Mouse (Mus musculus): ENCODE results near the gene Fam189a1. TPM values are rescaled to one million over a fixed set of nuclear protein-coding genes. Genes with fewer than 3 reads are reported as not detected.

Fam189a1 gene
- polyA plus RNA-seq, 1 experiment from 2014 or later, result 0.74 TPM

GRCm38 (mm10) chr7:64950771-64951099 lies 205.6 kb downstream of the Fam189a1 start:
- TF ChIP-seq CTCF (IDR thresholded peaks at IDR 0.05; ENCODE audit: low read depth), result no peak
- DNase-seq (ENCODE audit: low spot score), result no peak
- WGBS, result 51% methylated on average over 2 of the region's 2 CpGs

GRCm38 (mm10) chr7:64949910-64950770 lies 206.2 kb downstream of the Fam189a1 start:
- DNase-seq (ENCODE audit: low spot score) (peak; percentile 42), ATAC-seq (replicated peaks; ENCODE audit: low FRiP score, low read depth) (no peak)
- no peak overlapping the region for H3K4me2 ChIP-seq (ENCODE audit: low read length)
- TF ChIP-seq CTCF (IDR thresholded peaks at IDR 0.05; ENCODE audit: low read depth), result peak; percentile 74
- H3K9me3 ChIP-seq (replicated peaks; ENCODE audit: low read length), result no peaks in the 10 kb centered on the region
- no peak overlapping the region for H3K4me3 ChIP-seq (replicated peaks; ENCODE audit: low read depth, low read length)
- H3K27ac ChIP-seq, result no peak overlapping the region
- no peak overlapping the region for H3K9ac ChIP-seq (ENCODE audit: low read depth, low read length)
- H3K27me3 ChIP-seq (ENCODE audit: insufficient read depth, low read length), result no peaks in the 10 kb centered on the region
- H3K36me3 ChIP-seq (ENCODE audit: insufficient read depth, low read length), result no peaks in the 10 kb centered on the region
- no peaks in the 10 kb centered on the region for H3K4me1 ChIP-seq (replicated peaks; ENCODE audit: insufficient read depth, low read length)
- 49% methylated on average over 12 of the region's 12 CpGs for WGBS

More at GRCm38 (mm10) chr7:64950771-64951099, 205.6 kb downstream of the Fam189a1 start:
- H3K27ac ChIP-seq, result no peak overlapping the region
- no peaks in the 10 kb centered on the region for H3K9me3 ChIP-seq (replicated peaks; ENCODE audit: low read length)
- no peak overlapping the region for H3K9ac ChIP-seq (ENCODE audit: low read depth, low read length)
- H3K4me2 ChIP-seq (ENCODE audit: low read length), result no peak overlapping the region
- H3K36me3 ChIP-seq (ENCODE audit: insufficient read depth, low read length), result no peaks in the 10 kb centered on the region
- H3K4me1 ChIP-seq (replicated peaks; ENCODE audit: insufficient read depth, low read length), result no peaks in the 10 kb centered on the region
- no peak overlapping the region for H3K4me3 ChIP-seq (replicated peaks; ENCODE audit: low read depth, low read length)
- H3K27me3 ChIP-seq (ENCODE audit: insufficient read depth, low read length), result no peaks in the 10 kb centered on the region
- ATAC-seq (replicated peaks; ENCODE audit: low FRiP score, low read depth), result no peak

- no peak overlapping the region for H3K4me2 ChIP-seq (ENCODE audit: low read length)
- DNase-seq (ENCODE audit: low spot score) (no peak), ATAC-seq (replicated peaks; ENCODE audit: low FRiP score, low read depth) (no peak)
Observed at GRCm38 (mm10) chr7:64949465-64949864, 206.9 kb downstream of the Fam189a1 start.

GRCm38 (mm10) chr7:64944686-64945085 lies 211.7 kb downstream of the Fam189a1 start:
- TF ChIP-seq CTCF (IDR thresholded peaks at IDR 0.05; ENCODE audit: low read depth), result no peak
- no peak overlapping the region for H3K4me3 ChIP-seq (replicated peaks; ENCODE audit: low read depth, low read length)
- no peaks in the 10 kb centered on the region for H3K36me3 ChIP-seq (ENCODE audit: insufficient read depth, low read length)
- H3K27me3 ChIP-seq (ENCODE audit: insufficient read depth, low read length), result no peaks in the 10 kb centered on the region
- H3K4me2 ChIP-seq (ENCODE audit: low read length), result no peak overlapping the region
- WGBS, result 80% methylated on average over 5 of the region's 5 CpGs
- DNase-seq (ENCODE audit: low spot score) (no peak), ATAC-seq (replicated peaks; ENCODE audit: low FRiP score, low read depth) (no peak)
- no peak overlapping the region for H3K27ac ChIP-seq
- no peaks in the 10 kb centered on the region for H3K4me1 ChIP-seq (replicated peaks; ENCODE audit: insufficient read depth, low read length)
- no peak overlapping the region for H3K9ac ChIP-seq (ENCODE audit: low read depth, low read length)
- no peaks in the 10 kb centered on the region for H3K9me3 ChIP-seq (replicated peaks; ENCODE audit: low read length)

More at GRCm38 (mm10) chr7:64949465-64949864, 206.9 kb downstream of the Fam189a1 start:
- no peaks in the 10 kb centered on the region for H3K4me1 ChIP-seq (replicated peaks; ENCODE audit: insufficient read depth, low read length)
- H3K36me3 ChIP-seq (ENCODE audit: insufficient read depth, low read length), result no peaks in the 10 kb centered on the region
- no peaks in the 10 kb centered on the region for H3K9me3 ChIP-seq (replicated peaks; ENCODE audit: low read length)
- no peaks in the 10 kb centered on the region for H3K27me3 ChIP-seq (ENCODE audit: insufficient read depth, low read length)
- no peak overlapping the region for H3K9ac ChIP-seq (ENCODE audit: low read depth, low read length)
- H3K27ac ChIP-seq, result no peak overlapping the region
- H3K4me3 ChIP-seq (replicated peaks; ENCODE audit: low read depth, low read length), result no peak overlapping the region
- TF ChIP-seq CTCF (IDR thresholded peaks at IDR 0.05; ENCODE audit: low read depth), result no peak
- 75% methylated on average over 1 of the region's 1 CpGs for WGBS

- ATAC-seq (replicated peaks; ENCODE audit: low FRiP score, low read depth) (no peak), DNase-seq (ENCODE audit: low spot score) (no peak)
- Histone ChIP-seq H3K4me3 (replicated peaks; ENCODE audit: low read depth, low read length) (no peak overlapping the region), H3K27ac (no peak overlapping the region), H3K9me3 (replicated peaks; ENCODE audit: low read length) (no peaks in the 10 kb centered on the region), H3K27me3 (ENCODE audit: insufficient read depth, low read length) (no peaks in the 10 kb centered on the region), H3K9ac (ENCODE audit: low read depth, low read length) (no peak overlapping the region), H3K36me3 (ENCODE audit: insufficient read depth, low read length) (no peaks in the 10 kb centered on the region), H3K4me2 (ENCODE audit: low read length) (no peak overlapping the region), H3K4me1 (replicated peaks; ENCODE audit: insufficient read depth, low read length) (no peaks in the 10 kb centered on the region)
- 62% methylated on average over 8 of the region's 8 CpGs for WGBS
- no peak for TF ChIP-seq CTCF (IDR thresholded peaks at IDR 0.05; ENCODE audit: low read depth)
Observed at GRCm38 (mm10) chr7:64944175-64944574, 212.2 kb downstream of the Fam189a1 start.

DNA sequence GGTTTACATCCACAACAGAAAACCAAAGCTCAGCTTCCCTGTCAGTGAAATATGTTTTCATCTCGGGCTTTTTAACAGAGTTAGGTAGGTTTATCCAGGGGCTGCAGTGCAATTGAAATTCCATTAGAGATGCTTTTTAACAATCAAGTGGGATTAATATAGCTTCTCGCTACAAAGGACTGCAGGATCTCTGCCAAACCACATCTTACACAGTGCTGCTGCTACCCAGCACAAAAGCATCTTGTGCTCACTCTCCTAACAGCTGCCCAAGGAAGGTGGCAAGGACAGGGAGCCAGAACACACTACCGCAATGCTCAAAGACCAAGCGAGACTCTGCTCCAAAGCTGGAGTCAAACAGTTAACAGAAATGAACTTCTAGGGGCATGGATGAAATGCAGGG lies 219.4 kb downstream of the Fam189a1 start:
- no peaks in the 10 kb centered on the region for H3K27me3 ChIP-seq (ENCODE audit: insufficient read depth, low read length)
- no peak overlapping the region for H3K4me3 ChIP-seq (replicated peaks; ENCODE audit: low read depth, low read length)
- H3K36me3 ChIP-seq (ENCODE audit: insufficient read depth, low read length), result no peaks in the 10 kb centered on the region
- ATAC-seq (replicated peaks; ENCODE audit: low FRiP score, low read depth) (no peak), DNase-seq (ENCODE audit: low spot score) (no peak)
- H3K9me3 ChIP-seq (replicated peaks; ENCODE audit: low read length), result no peaks in the 10 kb centered on the region
- 86% methylated on average over 4 of the region's 4 CpGs for WGBS
- H3K4me1 ChIP-seq (replicated peaks; ENCODE audit: insufficient read depth, low read length), result no peaks in the 10 kb centered on the region
- no peak overlapping the region for H3K27ac ChIP-seq
- no peak overlapping the region for H3K4me2 ChIP-seq (ENCODE audit: low read length)
- no peak overlapping the region for H3K9ac ChIP-seq (ENCODE audit: low read depth, low read length)
- TF ChIP-seq CTCF (IDR thresholded peaks at IDR 0.05; ENCODE audit: low read depth), result no peak

Measured in kidney, postnatal 0 days (tissue).